Mouse (Mus musculus) limb, embryonic 13.5 days (tissue): ENCODE measurements at regions not wholly inside any gene's neighbourhood (a gene's known extent, or its start where the extent isn't known, plus 50 kb on each side); places are given as distances from the start of the nearest gene placed in this dataset.

Experiments used
- ATAC-seq: fragments of 200-750 bp; cut with Nextera tagmentation; 2 replicates; pipeline ENCODE4 v1.8.0; 2017; ENCODE audit warnings: low read depth, moderate number of reproducible peaks, moderate TSS enrichment; ENCODE audit not compliant: low FRiP score
- H3K27ac ChIP-seq: fragments of 300-500 bp; sonication (generic); 2 replicates; pipeline ENCODE4 v1.5.1; 2015; ENCODE audit warnings: inconsistent platforms, mild to moderate bottlenecking, moderate library complexity
- H3K27me3 ChIP-seq: fragments of 300-500 bp; sonication (generic); 2 replicates; pipeline ENCODE4 v1.6.1; 2015; ENCODE audit warnings: mild to moderate bottlenecking, inconsistent platforms
- H3K36me3 ChIP-seq: fragments of 300-500 bp; sonication (generic); 2 replicates; pipeline ENCODE4 v1.6.1; 2015; ENCODE audit warnings: inconsistent platforms, mild to moderate bottlenecking, moderate library complexity
- H3K4me1 ChIP-seq: fragments of 300-500 bp; sonication (generic); 2 replicates; pipeline ENCODE4 v1.6.1; 2015; ENCODE audit warnings: inconsistent platforms
- H3K4me2 ChIP-seq: fragments of 300-500 bp; sonication (generic); replicated peaks from 2 replicates; pipeline ENCODE4 v1.6.1; 2015; ENCODE audit warnings: inconsistent platforms, mild to moderate bottlenecking, moderate library complexity
- H3K4me3 ChIP-seq: fragments of 300-500 bp; sonication (generic); 2 replicates; pipeline ENCODE4 v1.5.1; 2015; ENCODE audit warnings: moderate library complexity, mild to moderate bottlenecking, inconsistent platforms
- H3K9ac ChIP-seq: fragments of 300-500 bp; sonication (generic); 2 replicates; pipeline ENCODE4 v1.6.1; 2015; ENCODE audit warnings: mild to moderate bottlenecking, inconsistent platforms
- H3K9me3 ChIP-seq: fragments of 300-500 bp; sonication (generic); 2 replicates; pipeline ENCODE4 v1.6.1; 2016; ENCODE audit warnings: inconsistent platforms
- WGBS: fragments of 180-500 bp; shearing (Covaris S2); methylation state at CpG from one replicate; pipeline ENCODE4 v1.1.7; 2015; 5-methylcytosine and 5-hydroxymethylcytosine counted together

DNA sequence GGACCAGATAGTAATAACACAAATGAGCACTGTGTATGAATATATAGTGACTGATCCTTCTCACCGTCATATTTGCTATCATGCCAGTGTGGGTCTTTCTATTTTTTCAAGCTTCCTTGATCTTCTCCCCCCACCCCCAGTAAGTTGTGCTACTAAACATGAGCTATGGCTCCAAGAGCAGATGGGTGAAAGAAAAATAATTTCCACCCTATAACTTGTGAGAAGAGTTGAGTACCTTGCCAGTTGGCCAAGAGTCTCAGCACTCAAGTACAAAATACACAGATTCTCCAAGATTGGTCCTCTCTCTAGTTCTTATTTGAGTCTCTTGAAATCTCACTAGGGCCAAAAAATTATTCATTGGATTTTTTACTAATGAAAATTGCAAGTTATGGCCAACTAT lies 777.3 kb downstream of the Cypt12 start:
- Histone ChIP-seq H3K9me3 (no peaks in the 10 kb centered on the region), H3K27ac (no peak overlapping the region), H3K36me3 (no peaks in the 10 kb centered on the region), H3K4me2 (no peak overlapping the region), H3K4me3 (no peak overlapping the region), H3K27me3 (no peaks in the 10 kb centered on the region), H3K4me1 (no peaks in the 10 kb centered on the region), H3K9ac (no peak overlapping the region)
- WGBS, result 91% methylated on average over 1 of the region's 1 CpGs
- ATAC-seq, result no peak

GRCm38 (mm10) chr3:18731251-18731650 lies 783.0 kb downstream of the Cypt12 start:
- Histone ChIP-seq H3K36me3 (no peaks in the 10 kb centered on the region), H3K9ac (no peak overlapping the region), H3K4me2 (no peak overlapping the region), H3K27me3 (no peaks in the 10 kb centered on the region), H3K4me3 (no peak overlapping the region), H3K27ac (no peak overlapping the region), H3K4me1 (no peaks in the 10 kb centered on the region), H3K9me3 (no peaks in the 10 kb centered on the region)
- ATAC-seq, result no peak
- 23% methylated on average over 1 of the region's 1 CpGs for WGBS

GRCm38 (mm10) chr3:18731674-18732073 lies 783.5 kb downstream of the Cypt12 start:
- no peak overlapping the region for H3K27ac ChIP-seq
- WGBS, result 38% methylated on average over 2 of the region's 2 CpGs
- no peaks in the 10 kb centered on the region for H3K4me1 ChIP-seq
- no peak for ATAC-seq
- H3K27me3 ChIP-seq, result no peaks in the 10 kb centered on the region
- no peaks in the 10 kb centered on the region for H3K9me3 ChIP-seq
- no peak overlapping the region for H3K4me3 ChIP-seq
- H3K4me2 ChIP-seq, result no peak overlapping the region
- H3K36me3 ChIP-seq, result no peaks in the 10 kb centered on the region
- no peak overlapping the region for H3K9ac ChIP-seq

GRCm38 (mm10) chr3:18733540-18733939 lies 785.3 kb downstream of the Cypt12 start:
- no peak overlapping the region for H3K9ac ChIP-seq
- no peaks in the 10 kb centered on the region for H3K27me3 ChIP-seq
- H3K4me2 ChIP-seq, result no peak overlapping the region
- no peak for ATAC-seq
- H3K9me3 ChIP-seq, result no peaks in the 10 kb centered on the region
- WGBS, result 82% methylated on average over 1 of the region's 1 CpGs
- no peaks in the 10 kb centered on the region for H3K4me1 ChIP-seq
- H3K27ac ChIP-seq, result no peak overlapping the region
- H3K36me3 ChIP-seq, result no peaks in the 10 kb centered on the region
- no peak overlapping the region for H3K4me3 ChIP-seq

GRCm38 (mm10) chr3:18738946-18739345 lies 790.7 kb downstream of the Cypt12 start:
- H3K36me3 ChIP-seq, result no peaks in the 10 kb centered on the region
- no peak overlapping the region for H3K4me3 ChIP-seq
- no peak overlapping the region for H3K9ac ChIP-seq
- H3K4me2 ChIP-seq, result no peak overlapping the region
- H3K27ac ChIP-seq, result no peak overlapping the region
- H3K27me3 ChIP-seq, result no peaks in the 10 kb centered on the region
- no peak for ATAC-seq
- no peaks in the 10 kb centered on the region for H3K9me3 ChIP-seq
- no peaks in the 10 kb centered on the region for H3K4me1 ChIP-seq

GRCm38 (mm10) chr3:18740344-18740743 lies 792.1 kb downstream of the Cypt12 start:
- H3K27me3 ChIP-seq, result no peaks in the 10 kb centered on the region
- WGBS, result 84% methylated on average over 4 of the region's 4 CpGs

GRCm38 (mm10) chr3:18743474-18743873 lies 795.3 kb downstream of the Cypt12 start:
- Histone ChIP-seq H3K9ac (no peak overlapping the region), H3K4me3 (no peak overlapping the region), H3K27me3 (no peaks in the 10 kb centered on the region), H3K9me3 (no peaks in the 10 kb centered on the region), H3K36me3 (no peaks in the 10 kb centered on the region), H3K27ac (no peak overlapping the region), H3K4me2 (no peak overlapping the region), H3K4me1 (no peaks in the 10 kb centered on the region)
- 86% methylated on average over 2 of the region's 2 CpGs for WGBS
- no peak for ATAC-seq

More at GRCm38 (mm10) chr3:18740344-18740743, 792.1 kb downstream of the Cypt12 start:
- Histone ChIP-seq H3K36me3 (no peaks in the 10 kb centered on the region), H3K4me1 (no peaks in the 10 kb centered on the region), H3K27ac (no peak overlapping the region), H3K4me3 (no peak overlapping the region), H3K9ac (no peak overlapping the region), H3K4me2 (no peak overlapping the region), H3K9me3 (no peaks in the 10 kb centered on the region)
- no peak for ATAC-seq

DNA sequence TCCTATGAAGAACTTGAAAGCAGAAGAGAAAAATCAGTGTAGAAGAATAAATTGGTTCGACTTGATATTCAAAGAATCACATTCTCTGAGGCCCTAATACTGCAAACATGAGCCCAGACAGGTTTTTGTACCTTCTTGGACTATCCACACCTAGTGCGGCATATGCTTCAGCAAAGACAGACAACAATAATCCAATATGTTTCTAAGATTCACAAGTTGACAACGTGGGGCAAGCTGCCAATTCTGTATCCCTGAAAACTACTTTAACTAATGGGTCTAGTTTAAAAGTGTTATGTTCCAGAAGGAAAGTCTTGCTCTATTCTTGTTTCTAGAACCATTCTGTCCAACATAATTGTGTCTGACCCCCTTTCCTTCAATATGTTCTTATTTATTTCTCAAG lies 796.0 kb downstream of the Cypt12 start:
- H3K9me3 ChIP-seq, result no peaks in the 10 kb centered on the region
- H3K36me3 ChIP-seq, result no peaks in the 10 kb centered on the region
- H3K4me3 ChIP-seq, result no peak overlapping the region
- no peak overlapping the region for H3K4me2 ChIP-seq
- no peaks in the 10 kb centered on the region for H3K4me1 ChIP-seq
- no peak overlapping the region for H3K27ac ChIP-seq
- no peak overlapping the region for H3K9ac ChIP-seq
- 86% methylated on average over 3 of the region's 3 CpGs for WGBS
- no peak for ATAC-seq
- H3K27me3 ChIP-seq, result no peaks in the 10 kb centered on the region

DNA sequence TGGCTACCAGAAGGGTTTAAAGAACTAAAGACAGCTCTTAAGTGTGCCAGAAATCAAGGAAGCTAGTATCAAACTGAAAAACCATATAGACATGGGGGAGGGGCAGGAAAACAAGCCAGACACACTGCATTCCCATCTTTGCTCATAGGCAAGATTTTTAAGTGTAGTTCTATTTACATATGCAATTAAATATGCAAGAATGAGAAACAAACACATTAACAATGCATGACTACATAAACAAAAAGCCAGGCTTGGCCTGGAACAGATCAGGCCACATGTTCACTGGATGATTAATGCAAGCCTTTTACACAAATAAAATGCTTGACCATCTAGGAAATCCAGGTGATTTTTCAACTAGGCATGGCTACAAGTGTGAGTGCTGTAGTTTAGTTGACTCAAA lies 798.0 kb downstream of the Cypt12 start:
- no peaks in the 10 kb centered on the region for H3K27me3 ChIP-seq
- no peak overlapping the region for H3K9ac ChIP-seq
- no peaks in the 10 kb centered on the region for H3K36me3 ChIP-seq
- H3K9me3 ChIP-seq, result no peaks in the 10 kb centered on the region
- H3K4me2 ChIP-seq, result no peak overlapping the region
- H3K27ac ChIP-seq, result no peak overlapping the region
- ATAC-seq, result no peak
- no peak overlapping the region for H3K4me3 ChIP-seq
- H3K4me1 ChIP-seq, result no peaks in the 10 kb centered on the region

GRCm38 (mm10) chr3:18746898-18747297 lies 798.7 kb downstream of the Cypt12 start:
- H3K4me2 ChIP-seq, result no peak overlapping the region
- H3K4me3 ChIP-seq, result no peak overlapping the region
- H3K9me3 ChIP-seq, result no peaks in the 10 kb centered on the region
- 68% methylated on average over 2 of the region's 2 CpGs for WGBS
- no peak overlapping the region for H3K27ac ChIP-seq
- H3K27me3 ChIP-seq, result no peaks in the 10 kb centered on the region
- no peak for ATAC-seq
- H3K9ac ChIP-seq, result no peak overlapping the region
- no peaks in the 10 kb centered on the region for H3K36me3 ChIP-seq
- H3K4me1 ChIP-seq, result no peaks in the 10 kb centered on the region

GRCm38 (mm10) chr3:18751660-18752259 lies 803.5 kb downstream of the Cypt12 start:
- no peaks in the 10 kb centered on the region for H3K4me1 ChIP-seq
- no peak overlapping the region for H3K27ac ChIP-seq
- H3K27me3 ChIP-seq, result no peaks in the 10 kb centered on the region
- no peak overlapping the region for H3K9ac ChIP-seq
- no peaks in the 10 kb centered on the region for H3K36me3 ChIP-seq
- 76% methylated on average over 6 of the region's 6 CpGs for WGBS
- no peak overlapping the region for H3K4me2 ChIP-seq
- no peak for ATAC-seq
- no peaks in the 10 kb centered on the region for H3K9me3 ChIP-seq
- no peak overlapping the region for H3K4me3 ChIP-seq

DNA sequence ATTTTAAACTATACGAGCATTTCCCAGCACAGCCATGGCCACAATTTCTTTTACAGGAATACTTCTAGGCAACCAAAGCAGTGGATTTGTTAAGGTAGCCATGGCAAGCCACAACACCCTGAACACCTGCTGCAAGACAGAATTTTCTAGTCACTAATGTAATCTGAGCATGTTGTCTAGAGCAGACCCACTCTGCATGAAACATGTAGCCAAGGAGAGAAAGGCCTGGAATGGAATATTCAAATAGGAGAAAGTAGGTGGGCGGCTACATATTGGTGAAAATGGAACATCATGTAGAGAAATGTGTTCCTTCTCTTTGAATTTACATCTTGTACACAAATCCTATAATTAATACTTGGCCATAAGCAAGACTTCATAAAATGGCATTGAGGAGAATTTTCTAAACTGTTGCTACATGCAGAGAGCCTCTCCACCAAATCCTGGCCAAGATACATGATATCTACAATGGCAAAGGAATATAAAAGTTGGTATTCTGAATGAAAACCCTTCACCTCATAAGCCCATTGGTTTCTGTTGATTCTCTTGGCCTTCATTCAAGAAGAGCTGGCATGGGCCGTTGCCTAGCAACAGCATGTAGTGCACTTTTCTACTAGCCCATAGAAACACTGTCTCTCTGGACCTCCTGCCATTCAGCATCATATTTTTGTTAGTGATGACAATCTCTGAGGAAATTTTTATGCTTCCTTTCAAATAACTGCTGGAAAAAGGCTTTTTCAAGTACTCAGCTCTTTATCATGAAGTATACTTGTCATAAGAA lies 816.3 kb downstream of the Cypt12 start:
- Histone ChIP-seq H3K36me3 (no peaks in the 10 kb centered on the region), H3K9ac (no peak overlapping the region), H3K27me3 (no peaks in the 10 kb centered on the region), H3K4me2 (no peak overlapping the region), H3K4me3 (no peak overlapping the region), H3K9me3 (no peaks in the 10 kb centered on the region), H3K4me1 (no peaks in the 10 kb centered on the region), H3K27ac (no peak overlapping the region)
- no peak for ATAC-seq
- WGBS, result 69% methylated on average over 3 of the region's 3 CpGs

DNA sequence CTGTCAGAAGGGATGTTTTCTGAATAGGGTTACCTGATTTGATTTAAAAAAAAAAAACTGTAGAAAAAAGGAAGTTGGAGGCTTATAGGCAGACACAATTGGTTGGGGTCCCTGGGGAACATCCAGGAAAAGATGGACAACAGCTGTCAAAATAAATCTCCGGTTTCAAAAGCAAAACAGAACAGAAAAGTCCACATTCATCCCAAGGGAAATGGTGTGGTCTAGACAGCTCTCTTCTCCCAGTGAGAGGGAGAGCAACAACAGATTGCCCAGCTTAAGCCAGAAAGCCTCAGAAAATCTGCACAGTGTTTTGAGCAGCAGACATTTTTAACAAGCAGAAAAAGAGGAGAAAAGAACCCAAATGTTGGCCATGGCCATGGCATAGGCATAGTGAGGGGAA lies 830.3 kb downstream of the Cypt12 start:
- ATAC-seq, result no peak
- WGBS, result 76% methylated on average over 1 of the region's 1 CpGs
- Histone ChIP-seq H3K9me3 (no peaks in the 10 kb centered on the region), H3K4me3 (no peak overlapping the region), H3K27me3 (no peaks in the 10 kb centered on the region), H3K4me1 (no peaks in the 10 kb centered on the region), H3K36me3 (no peaks in the 10 kb centered on the region), H3K9ac (no peak overlapping the region), H3K27ac (no peak overlapping the region), H3K4me2 (no peak overlapping the region)
